Mouse (Mus musculus): ENCODE results near the gene Leng8. TPM values are rescaled to one million over a fixed set of nuclear protein-coding genes. Genes with fewer than 3 reads are reported as not detected.

Gene Leng8
- total RNA-seq (2021), result 10 to 100 TPM; 21.2 to 31.9 TPM
- long read RNA-seq, experiment 1, full-length matches to known transcripts, result 1 of 15 reads
- long read RNA-seq, experiment 1, partial matches to known transcripts, result 11 of 15 reads
- long read RNA-seq, experiment 1, other reads (novel, unspliced or antisense), result 3 of 15 reads
- long read RNA-seq, experiment 2, full-length matches to known transcripts, result 1 of 8 reads
- long read RNA-seq, experiment 2, partial matches to known transcripts, result 6 of 8 reads
- long read RNA-seq, experiment 2, other reads (novel, unspliced or antisense), result 1 of 8 reads

DNA sequence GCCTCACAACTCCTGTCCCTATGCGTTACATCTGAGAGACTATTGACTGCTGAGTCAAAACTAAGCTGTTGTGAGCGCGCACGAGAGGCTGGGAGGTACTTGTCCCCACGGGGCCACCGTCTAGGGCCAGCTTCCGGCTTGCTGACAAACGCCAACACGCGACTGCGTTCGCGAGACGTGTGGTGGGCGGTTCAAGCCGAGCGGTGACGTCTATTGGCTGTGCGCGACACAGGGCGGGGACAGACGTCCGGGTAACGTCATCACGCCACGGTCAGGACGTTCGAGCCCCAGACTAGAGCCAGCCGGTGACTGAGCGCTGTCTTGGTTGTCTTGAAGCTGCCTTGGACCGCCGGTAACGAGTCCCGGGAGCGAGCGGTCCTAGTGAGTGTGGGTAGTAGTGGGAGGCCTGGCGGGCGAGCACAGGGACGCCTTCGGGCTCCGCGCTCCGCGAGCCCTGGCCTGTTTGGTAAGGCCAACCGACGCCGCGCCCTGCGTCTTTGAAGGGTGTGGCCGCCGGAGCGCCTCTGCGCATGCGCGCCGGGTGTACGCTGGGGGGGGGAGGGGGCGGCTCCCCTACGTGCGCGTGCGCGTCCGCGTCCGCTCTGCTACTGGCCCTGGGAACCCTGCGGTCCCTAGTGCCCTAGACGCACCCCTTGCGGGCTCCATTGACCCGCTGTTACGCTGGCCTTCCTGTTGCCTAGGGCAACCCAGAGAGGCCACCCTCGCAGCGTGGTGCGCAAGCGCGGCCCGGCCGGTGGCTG, at the start of gene Leng8:
Gene Leng8 (plus strand): TSS at position 269 of the 761 bp plus-strand sequence.
- peak; percentile 99 to 100 for DNase-seq

DNA sequence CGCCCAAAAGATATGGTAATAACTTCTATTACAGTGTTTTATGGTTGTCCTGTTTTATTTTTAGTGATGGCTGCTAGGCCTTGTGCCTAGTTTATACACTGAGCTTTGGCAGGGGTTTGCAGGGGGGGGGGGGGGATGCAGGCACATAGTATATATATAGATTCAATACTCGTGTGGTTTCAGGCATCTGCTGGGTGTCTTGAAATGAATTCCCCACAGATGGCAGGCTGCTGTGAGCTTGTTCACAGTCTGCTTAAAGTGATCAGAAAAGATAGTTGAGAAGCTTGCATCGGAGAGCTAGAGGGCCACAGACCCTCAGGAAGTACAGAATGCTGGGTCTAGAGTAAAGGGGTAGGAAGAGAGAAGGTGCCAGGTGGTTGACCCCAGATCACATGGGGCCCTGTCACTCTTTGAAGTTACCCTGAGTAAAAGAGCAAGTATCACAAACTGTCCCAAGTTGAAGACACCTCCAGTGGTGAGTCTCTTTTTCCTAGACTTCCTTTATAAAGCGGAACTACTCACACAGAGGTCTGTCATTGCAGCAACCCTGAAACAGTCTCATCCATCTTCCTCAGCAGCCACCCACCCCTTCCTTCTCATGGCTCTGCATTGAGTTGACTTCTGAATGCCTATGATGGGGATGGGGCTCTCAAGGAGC, 49.5 kb upstream of the Leng8 start:
- no peak for DNase-seq

DNA sequence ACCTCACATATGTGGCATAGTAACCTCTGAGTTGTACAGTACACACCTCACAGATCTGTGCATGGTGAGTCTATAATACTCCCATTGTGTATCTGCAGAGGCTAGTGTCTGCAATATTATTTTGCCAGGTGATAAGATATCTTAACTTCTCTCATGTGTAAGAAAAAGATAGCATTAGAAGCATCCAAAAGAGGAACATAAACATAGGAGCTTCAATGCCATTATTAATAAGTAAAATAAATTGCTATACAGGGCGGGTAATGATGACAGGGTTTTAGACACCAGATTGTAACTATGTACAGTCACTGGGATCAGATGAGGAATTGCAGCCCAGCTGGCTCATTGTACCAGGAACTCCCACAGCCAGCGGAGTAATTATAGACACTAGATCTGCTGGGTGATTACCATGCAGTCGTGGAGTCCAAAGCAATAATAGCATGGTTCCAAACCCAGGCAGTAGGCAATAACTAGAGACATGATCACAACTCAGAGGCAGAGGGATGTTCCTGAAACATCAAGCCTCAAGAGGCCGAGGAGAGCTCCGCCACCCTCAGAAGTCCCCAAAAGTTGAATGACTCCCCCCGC, 48.9 kb upstream of the Leng8 start:
- no peak for DNase-seq

DNA sequence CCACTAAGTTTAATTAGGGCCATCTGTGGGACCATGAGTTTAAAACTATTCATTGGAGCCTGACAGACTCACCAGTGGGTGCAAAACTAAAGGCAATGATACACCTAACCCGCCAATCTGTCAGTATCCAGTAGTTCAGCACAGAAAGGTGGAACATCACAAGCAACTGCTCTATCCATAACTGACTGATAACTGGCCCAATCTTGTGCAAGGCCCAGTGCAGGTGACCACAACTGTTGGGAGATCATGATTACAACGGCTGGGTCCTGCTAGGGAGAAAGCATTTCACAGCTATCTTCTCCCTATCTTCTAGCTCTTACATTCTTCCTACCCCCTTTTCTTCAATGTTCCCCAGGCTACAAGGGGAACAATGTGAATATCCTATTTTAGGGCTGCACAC, 48.2 kb upstream of the Leng8 start:
- DNase-seq, result no peak

DNA sequence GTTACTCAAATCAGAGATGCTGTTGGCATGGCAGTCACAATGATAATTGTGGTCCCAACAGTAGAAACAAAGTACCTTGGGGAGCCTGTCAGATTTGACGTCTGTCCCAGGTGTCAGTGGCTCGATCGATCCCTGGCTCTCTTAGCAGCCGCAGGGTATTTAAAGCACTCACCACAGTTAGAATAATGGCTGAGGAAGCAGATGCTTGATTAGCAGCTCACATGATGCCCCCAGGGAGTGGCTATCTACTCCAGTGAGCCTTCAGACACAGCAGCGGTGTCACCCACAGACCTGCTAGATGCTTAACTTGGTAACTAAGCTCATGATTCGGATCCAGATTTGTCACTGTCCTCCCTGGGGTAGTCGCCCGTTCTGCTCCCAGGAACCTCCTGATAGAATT, 45.7 kb upstream of the Leng8 start:
- no peak for DNase-seq

DNA sequence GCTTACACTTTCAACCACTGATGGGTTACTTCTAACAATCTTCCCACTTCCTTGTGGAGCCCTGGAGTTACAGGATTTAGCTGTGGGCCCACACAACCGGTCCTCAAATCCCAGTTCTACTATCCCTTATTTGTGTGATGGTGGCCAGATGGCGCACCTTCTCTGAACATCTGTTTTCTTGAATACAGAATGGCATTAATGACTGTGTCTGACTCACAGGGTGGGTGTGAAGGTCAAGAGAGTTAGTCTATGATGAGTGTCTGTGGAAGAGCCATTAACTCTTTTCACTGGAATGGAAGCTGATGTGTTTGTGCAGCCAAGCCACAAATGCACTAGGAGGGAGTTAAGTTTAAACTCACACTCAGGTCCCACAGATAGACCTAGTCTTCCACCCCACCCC, 38.5 kb upstream of the Leng8 start:
- no peak for DNase-seq

DNA sequence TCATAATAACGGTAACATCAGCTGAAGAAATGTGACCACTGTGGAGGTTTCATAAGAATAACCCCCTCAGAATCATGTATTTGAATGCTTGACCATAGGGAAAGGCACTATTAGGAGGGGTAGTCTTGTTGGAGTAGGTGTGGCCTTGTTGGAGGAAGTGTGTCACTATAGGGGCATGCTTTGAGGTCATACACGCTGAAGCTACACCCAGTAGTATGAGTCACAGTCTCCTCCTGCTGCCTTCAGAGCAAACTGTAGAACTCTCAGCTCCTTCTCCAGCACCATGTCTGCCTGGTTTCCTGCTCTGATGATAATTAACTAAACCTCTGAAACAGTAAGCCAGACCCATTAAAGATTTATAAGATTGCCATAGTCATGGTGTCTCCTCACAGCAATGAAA, 38.0 kb upstream of the Leng8 start:
- DNase-seq, result no peak

DNA sequence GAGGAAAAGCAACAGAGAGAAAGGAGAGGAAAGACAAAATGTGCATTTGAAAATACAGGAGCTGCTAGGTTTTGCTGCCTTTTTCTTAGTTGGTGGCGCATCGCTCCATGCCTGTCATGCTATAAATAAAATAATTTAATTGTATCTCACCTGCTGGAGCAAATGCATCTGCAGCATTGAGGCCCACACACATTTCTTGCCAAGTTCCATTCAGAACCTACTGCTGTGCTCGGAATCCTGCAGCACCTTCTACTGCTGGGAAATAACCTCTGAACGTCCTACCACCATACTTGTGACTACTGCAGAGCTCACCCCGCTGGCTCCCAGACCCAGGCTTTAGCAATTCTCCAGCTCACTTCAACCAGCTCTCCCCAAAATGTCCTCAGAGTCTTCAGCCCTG, 35.7 kb upstream of the Leng8 start:
- DNase-seq, result no peak

DNA sequence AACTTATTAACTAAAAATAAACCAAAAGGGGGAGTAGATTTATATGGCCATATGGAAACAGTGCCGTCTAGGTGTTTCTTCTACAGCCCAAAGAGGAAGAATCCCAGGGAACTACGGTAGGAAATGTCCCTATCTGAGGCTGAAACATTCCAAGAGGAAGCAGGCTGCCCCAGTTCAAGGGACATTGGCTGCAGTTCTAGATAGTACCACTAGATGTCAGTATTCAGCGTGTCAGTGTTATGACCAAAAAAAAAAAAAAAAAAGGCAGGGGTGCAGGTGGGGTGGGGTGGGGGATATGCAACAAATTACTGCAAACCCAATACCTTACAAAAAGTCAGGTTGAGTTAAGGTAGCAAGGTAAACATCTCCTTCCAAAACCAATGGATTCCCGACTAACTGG, 33.4 kb upstream of the Leng8 start:
- DNase-seq, result peak; percentile 25 to 65

DNA sequence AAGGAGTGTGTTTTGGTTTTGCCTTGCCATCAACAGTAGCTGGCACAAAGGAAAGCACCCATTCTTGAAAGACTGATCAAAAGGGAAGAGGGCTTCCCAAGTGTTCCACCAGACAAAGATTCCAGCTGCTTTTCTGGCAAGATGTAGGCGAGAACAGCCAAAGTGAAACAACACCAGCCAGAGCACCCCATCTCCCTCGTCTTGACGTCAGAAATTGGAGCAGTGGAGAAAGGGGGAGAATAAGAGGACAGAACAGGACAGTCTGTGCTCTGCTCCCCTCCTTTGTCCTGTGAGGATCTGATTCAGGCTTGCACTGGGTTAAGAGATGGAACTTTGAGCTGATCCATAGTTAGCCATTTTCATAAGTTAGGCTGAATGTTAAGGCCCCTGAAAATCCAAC, 25.1 kb upstream of the Leng8 start:
- DNase-seq, result peak in 1 of 2 experiments; percentile 39

DNA sequence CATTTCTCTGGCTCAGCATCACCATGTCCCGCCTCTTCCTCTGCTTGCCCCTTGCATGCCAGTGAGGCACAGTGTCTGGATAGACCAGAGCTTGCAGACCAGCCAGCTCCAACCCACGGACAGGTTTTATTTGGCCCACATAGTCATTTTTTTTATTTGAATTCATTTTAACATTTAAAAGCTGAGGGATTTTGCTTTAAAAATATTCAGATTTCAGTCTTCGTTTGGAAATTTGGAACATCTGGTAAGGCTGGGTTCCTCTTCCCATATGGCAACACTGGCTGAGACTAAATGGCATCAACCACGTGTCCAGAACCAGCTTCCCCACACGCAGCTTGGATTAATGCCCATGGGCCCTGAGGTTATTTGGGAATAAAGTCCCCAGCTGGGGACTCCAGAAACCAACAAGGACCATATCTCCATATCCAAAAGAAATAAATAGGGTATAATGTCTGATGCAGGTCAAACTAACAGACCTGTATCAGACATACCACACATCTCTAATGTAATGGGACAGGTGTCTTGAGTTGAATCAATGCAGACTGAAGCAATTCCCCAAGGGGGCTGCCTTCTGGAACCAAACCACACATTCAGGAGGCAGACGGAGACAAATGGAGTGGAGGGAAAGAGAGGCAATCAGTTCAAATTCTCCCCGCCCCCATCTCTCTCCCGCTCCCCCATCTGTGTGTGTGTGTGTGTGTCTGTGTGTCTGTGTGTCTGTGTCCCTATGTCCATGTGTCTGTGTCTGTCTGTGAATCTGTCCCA, 19.6 kb upstream of the Leng8 start:
- no peak for DNase-seq

DNA sequence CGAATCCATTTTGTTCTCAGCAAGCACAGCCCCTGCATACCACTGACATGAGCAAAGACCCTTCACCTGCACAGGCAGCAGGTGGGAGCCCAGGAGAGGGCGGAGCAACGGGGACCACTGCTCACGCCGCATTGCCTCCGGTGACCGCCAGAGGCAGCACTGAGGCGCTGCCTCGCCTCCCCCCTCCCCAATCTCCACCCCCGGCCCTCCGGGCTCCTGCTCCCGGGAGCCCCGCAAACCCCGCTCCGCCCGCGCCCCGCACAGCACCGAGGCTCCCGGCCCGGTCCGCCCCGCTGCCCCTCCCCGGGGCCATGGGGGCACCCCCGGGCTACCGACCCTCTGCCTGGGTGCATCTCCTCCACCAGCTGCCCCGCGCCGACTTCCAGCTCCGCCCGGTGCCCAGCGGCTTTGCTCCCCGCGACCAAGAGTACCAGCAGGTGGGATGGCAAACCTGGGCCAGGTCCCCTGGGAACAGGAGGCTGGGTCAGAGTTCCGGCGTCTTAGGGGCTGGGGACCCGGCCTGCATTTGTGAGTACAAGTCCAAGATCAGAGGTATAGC, 17.4 kb upstream of the Leng8 start, which contains the start of gene Ttyh1:
Gene Ttyh1 (plus strand): TSS at position 65 of the 559 bp plus-strand sequence.
- no peak for DNase-seq

DNA sequence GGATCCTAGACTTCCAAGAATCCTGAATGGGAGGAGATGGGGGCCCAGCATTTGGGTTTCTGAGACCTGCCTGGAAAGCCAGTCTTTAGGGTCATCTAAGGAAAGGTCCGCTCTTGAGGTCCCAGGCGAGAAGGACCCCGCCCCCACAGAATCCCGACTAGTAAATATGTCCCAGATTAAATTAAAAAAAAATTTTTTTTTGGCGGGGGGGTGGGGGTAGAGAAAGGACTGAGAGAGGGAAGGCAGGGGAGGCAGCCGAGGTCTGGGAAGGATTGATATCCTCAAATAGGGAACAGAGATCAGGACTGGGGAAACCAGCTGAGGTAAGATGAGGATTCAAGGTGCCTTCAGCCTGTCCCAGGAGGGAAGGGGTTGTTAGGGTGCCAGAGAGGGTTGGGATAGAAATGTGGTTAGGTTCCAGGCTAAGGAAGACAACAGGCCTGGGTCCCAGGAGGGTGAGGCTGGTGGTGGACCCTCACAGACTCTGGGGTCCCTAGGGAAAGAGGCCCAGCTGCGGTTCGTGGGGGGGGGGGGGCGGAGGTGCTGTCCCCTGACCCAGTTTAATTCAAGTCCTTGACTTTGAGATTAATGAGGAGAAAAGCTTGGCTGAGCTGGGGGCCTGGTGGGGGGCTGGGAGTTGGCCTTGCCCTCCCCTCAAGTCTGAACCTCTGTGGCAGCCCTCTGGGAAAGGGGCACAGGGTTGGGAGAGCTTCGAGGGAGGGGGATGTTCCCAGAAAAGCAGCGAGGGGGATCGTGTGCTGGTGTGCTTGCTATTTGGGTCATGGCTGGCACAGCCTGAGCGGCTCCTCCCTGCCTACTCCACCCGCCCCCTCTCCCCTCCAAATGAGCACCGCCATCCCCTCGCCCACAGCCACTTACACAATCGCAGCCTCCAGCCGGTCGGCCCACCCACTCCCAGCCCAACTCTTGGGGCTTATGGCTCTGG, 16.6 kb upstream of the Leng8 start:
- no peak for DNase-seq

DNA sequence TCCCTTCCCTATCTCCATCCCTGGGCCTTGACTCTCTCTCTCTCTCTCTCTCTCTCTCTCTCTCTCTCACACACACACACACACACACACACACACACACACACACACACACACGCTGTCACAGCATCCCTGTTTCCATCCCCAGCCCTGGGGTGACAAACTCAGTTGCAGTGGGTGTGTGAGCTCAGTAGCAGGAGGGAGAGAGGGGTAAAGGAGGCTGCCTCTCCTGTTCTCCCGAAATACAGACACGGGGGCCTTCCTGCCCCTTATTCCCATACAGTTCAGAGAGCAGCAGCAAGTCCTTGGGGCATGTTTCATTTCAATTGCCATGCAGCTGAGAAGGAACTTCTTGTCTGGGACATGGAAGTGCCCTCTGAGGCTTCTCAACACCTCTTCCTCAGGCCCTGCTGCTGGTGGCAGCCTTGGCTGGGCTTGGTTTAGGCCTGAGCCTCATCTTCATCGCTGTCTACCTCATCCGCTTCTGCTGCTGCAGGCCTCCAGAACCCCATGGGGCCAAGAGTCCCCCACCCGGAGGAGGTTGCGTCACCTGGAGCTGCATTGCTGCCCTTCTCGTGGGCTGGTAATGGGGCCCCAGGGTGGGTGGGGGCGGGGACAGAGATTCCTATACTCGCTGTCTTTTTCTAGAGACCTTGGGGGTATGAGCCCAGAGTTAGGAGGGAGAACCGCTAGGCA, 14.6 kb upstream of the Leng8 start:
- no peak for DNase-seq

DNA sequence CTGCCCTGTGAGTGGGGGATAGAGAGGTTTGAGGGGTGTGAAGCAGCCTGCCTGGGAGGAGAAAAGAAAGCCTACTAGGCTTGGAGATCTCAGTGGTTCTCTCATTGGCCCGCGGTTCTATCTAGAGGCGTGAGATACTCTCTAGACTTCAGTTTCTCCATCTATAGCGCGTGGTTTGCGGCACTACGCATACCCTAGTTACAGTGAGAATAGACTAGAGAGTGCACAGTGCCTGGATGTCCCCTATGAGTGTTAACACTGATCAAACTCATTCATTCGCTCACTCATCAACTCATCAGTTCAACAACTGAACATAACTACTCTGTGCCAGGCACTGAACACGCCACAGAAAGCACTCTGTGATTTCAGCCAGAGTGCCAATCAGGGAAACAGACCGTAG, 14.1 kb upstream of the Leng8 start:
- DNase-seq, result no peak

DNA sequence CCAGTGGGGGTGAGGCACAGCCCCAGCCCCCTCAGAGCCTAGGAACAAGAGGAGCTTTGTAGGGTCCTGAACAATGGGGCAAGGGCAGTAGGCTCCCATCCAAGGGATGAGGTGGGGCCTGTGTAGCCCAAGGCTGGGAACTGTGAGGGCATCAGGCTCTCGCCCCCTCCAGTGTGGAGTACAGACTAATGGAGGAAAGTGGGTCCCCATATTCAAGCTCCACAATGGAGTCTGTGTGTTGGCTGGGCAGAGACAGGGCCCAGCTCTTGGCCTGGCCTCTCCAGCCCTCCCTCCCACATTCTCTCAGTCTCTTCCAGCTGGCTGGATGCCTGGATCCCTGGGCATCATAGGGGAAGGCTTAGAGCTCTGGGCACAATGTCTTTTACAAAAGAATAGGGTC, 13.1 kb upstream of the Leng8 start:
- DNase-seq, result peak; percentile 57 to 71

DNA sequence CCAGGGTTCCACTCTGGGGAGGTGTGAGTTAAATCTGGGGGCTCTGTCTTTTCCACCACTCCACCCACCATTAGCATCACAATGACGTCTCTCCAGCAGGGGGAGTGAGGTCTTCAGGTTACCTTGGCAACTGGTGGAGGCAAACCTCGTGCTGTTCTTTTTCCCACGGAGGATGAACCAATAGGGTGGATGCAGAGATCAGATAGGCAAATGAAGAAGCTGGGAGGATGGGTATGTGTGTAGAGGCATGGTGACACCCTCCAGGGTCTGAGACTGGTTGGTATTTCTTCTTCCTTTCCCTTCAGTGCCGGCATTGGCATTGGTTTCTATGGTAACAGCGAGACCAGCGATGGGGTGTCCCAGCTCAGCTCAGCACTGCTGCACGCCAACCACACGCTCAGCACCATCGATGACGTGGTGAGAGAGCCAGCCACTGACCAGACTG, 12.5 kb upstream of the Leng8 start:
- DNase-seq, result peak in 1 of 2 experiments; percentile 45

DNA sequence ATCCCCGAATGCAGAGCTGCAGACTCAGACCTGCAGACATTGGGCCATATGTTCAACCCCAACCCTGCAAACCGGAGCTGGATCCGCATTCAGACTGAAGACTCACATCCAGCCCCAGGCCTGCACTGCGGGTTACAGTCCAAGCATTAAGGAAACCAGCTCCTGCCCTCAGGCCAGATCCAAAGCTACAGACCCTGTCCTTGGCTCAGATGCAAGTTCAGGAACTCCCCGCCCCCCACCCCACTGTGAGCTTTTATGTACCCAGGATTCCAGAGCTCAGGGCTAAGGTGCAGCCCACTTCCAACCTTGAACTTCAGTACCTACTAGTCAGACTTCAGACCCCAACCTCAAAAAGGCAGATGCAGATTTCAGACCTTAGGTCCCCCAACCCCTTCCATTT, 12.0 kb upstream of the Leng8 start:
- DNase-seq, result no peak

DNA sequence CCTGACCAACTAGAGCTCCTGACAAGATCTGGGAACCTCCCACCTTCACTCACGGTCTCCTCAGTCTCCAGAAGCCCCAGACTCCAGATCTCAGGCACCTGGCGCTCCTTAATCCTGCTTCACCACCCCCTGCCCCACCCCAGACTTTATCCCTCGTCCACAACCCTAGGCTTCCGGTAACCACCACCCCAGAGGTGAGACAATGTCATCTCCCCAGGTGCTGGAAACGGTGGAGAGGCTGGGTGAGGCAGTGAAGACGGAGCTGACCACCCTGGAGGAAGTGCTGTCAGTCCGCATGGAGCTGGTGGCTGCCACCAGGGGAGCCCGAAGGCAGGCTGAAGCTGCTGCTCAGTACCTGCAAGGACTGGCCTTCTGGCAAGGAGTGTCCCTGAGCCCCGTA, 11.5 kb upstream of the Leng8 start:
- DNase-seq, result no peak
